Mouse (Mus musculus) heart, postnatal 0 days (tissue): Measurements from ENCODE around the gene Ctsw. TPM values are rescaled to one million over a fixed set of nuclear protein-coding genes. Genes with fewer than 3 reads are reported as not detected.

ENCODE experiments used
- ATAC-seq: fragments of 200-750 bp; cut with Nextera tagmentation; 2 replicates; pipeline ENCODE4 v1.8.0; 2017; ENCODE audit warnings: low read depth, moderate number of reproducible peaks, moderate library complexity; ENCODE audit not compliant: insufficient read depth
- DNase-seq: peaks from one replicate; pipeline ENCODE4 v3.0.0-alpha.2; 2016; ENCODE audit warnings: low spot score
- H3K27ac ChIP-seq: fragments of 300-500 bp; sonication (generic); 2 replicates; pipeline ENCODE4 v1.5.1; 2014; ENCODE audit warnings: low read depth, mild to moderate bottlenecking
- H3K27me3 ChIP-seq: fragments of 300-500 bp; sonication (generic); 2 replicates; pipeline ENCODE4 v1.6.1; 2014; ENCODE audit warnings: low read length, mixed read lengths; ENCODE audit not compliant: control insufficient read depth, insufficient read depth
- H3K36me3 ChIP-seq: fragments of 300-500 bp; sonication (generic); replicated peaks from 2 replicates; pipeline ENCODE4 v1.6.1; 2014; ENCODE audit warnings: low read length, mixed read lengths; ENCODE audit not compliant: control insufficient read depth, insufficient read depth
- H3K4me1 ChIP-seq: fragments of 300-500 bp; sonication (generic); 2 replicates; pipeline ENCODE4 v1.6.1; 2014; ENCODE audit warnings: antibody characterized with exemption; ENCODE audit not compliant: control insufficient read depth, insufficient read depth
- H3K4me2 ChIP-seq: fragments of 300-500 bp; sonication (generic); 2 replicates; pipeline ENCODE4 v1.6.1; 2014; ENCODE audit warnings: low read depth, mild to moderate bottlenecking, low read length, moderate library complexity
- H3K4me3 ChIP-seq: fragments of 300-500 bp; sonication (generic); 2 replicates; pipeline ENCODE4 v1.5.1; 2014; ENCODE audit warnings: low read depth, low read length
- H3K9ac ChIP-seq: fragments of 300-500 bp; sonication (generic); replicated peaks from 2 replicates; pipeline ENCODE4 v1.6.1; 2014; ENCODE audit warnings: low read depth, low read length, mixed read lengths
- H3K9me3 ChIP-seq: fragments of 300-500 bp; sonication (generic); replicated peaks from 2 replicates; pipeline ENCODE4 v1.6.1; 2016; ENCODE audit warnings: low read length; ENCODE audit not compliant: control insufficient read depth
- CTCF ChIP-seq: IDR thresholded peaks from 2 replicates; pipeline ENCODE4 v1.5.1; 2016; ENCODE audit warnings: antibody characterized with exemption, control low read depth, low read depth
- EP300 ChIP-seq: IDR thresholded peaks from 2 replicates; pipeline ENCODE4 v1.6.1; 2016; ENCODE audit warnings: antibody characterized with exemption, low read depth
- WGBS: fragments of 180-500 bp; shearing (Covaris S2); extraction: QIAGEN DNeasy Blood & Tissue Kit; methylation state at CpG from one replicate; pipeline ENCODE4 v1.1.7; 2014; 5-methylcytosine and 5-hydroxymethylcytosine counted together
- polyA plus RNA-seq: library from polyadenylated mRNA; unstranded; fragments of >200 nt; fragmentation: Nextera tagmentation; extraction: Ambion mirVana; gene quantifications from 2 replicates; pipeline ENCODE4 v1.2.1, GENCODE M21; 2015
- total RNA-seq: library from RNA; depleted of rRNA; stranded (reverse); fragments of >200 nt; gene quantifications from 2 replicates; pipeline ENCODE4 v1.2.3, GENCODE M21; 2014; ENCODE audit warnings: low replicate concordance

Gene Ctsw
- total and polyA plus RNA-seq, 2 experiments from 2014 or later = 0.42 TPM; not detected in 1

- Histone ChIP-seq H3K9me3 (no peaks in the 10 kb centered on the region), H3K4me2 (peak overlapping the region; percentile 99), H3K36me3 (peaks cover 12% of the 10 kb centered on the region), H3K4me3 (peak overlapping the region; percentile 75), H3K27ac (peak overlapping the region; percentile 61), H3K27me3 (no peaks in the 10 kb centered on the region), H3K9ac (peak overlapping the region; percentile 89; the same call in 1 of the 2 replicates), H3K4me1 (peaks cover 24% of the 10 kb centered on the region)
- no peak for TF ChIP-seq CTCF
- no peak for TF ChIP-seq EP300
- no peak for DNase-seq
- no peak for ATAC-seq
- 62% methylated on average over 8 of the region's 8 CpGs for WGBS
These were observed 12.7 kb downstream of the Ctsw start for GRCm38 (mm10) chr19:5455568-5455967.

GRCm38 (mm10) chr19:5455037-5455436 is 13.3 kb downstream of the Ctsw start:
- Histone ChIP-seq H3K4me1 (peaks cover 24% of the 10 kb centered on the region), H3K27ac (peak overlapping the region; percentile 61; the same call in 1 of the 2 replicates), H3K27me3 (0 out of 2 replicates have a peak, but pooled peaks cover 1% of the 10 kb centered on the region), H3K4me3 (peak overlapping the region; percentile 75), H3K36me3 (peaks cover 12% of the 10 kb centered on the region), H3K9me3 (no peaks in the 10 kb centered on the region), H3K4me2 (peak overlapping the region; percentile 99), H3K9ac (peak overlapping the region; percentile 7; the same call in 1 of the 2 replicates)
- WGBS = 67% methylated on average over 12 of the region's 12 CpGs
- DNase-seq (no peak), ATAC-seq (no peak)
- TF ChIP-seq CTCF (no peak), EP300 (no peak)

GRCm38 (mm10) chr19:5451766-5452165 is 16.5 kb downstream of the Ctsw start:
- ATAC-seq (no peak), DNase-seq (no peak)
- Histone ChIP-seq H3K36me3 (peaks cover 12% of the 10 kb centered on the region), H3K4me1 (peaks cover 29% of the 10 kb centered on the region), H3K27ac (no peak overlapping the region), H3K4me2 (no peak overlapping the region), H3K4me3 (no peak overlapping the region), H3K27me3 (peaks cover 29% of the 10 kb centered on the region), H3K9ac (no peak overlapping the region), H3K9me3 (no peaks in the 10 kb centered on the region)
- TF ChIP-seq CTCF (no peak), EP300 (no peak)
- WGBS = 71% methylated on average over 6 of the region's 6 CpGs

GRCm38 (mm10) chr19:5449673-5450072 is 18.6 kb downstream of the Ctsw start:
- ATAC-seq = no peak
- TF ChIP-seq CTCF (no peak), EP300 (no peak)
- H3K9me3 ChIP-seq = no peaks in the 10 kb centered on the region
- 72% methylated on average over 3 of the region's 3 CpGs for WGBS
- H3K27me3 ChIP-seq = peaks cover 32% of the 10 kb centered on the region
- peaks cover 16% of the 10 kb centered on the region; the same call in 1 of the 2 replicates for H3K4me1 ChIP-seq
- no peak overlapping the region for H3K27ac ChIP-seq
- peaks cover 11% of the 10 kb centered on the region for H3K36me3 ChIP-seq
- no peak overlapping the region for H3K9ac ChIP-seq
- H3K4me3 ChIP-seq = no peak overlapping the region
- no peak for DNase-seq
- H3K4me2 ChIP-seq = no peak overlapping the region

GRCm38 (mm10) chr19:5448354-5449150 is 19.8 kb downstream of the Ctsw start:
- Histone ChIP-seq H3K27ac (no peak overlapping the region), H3K27me3 (peaks cover 32% of the 10 kb centered on the region), H3K4me3 (peak overlapping the region; percentile 55), H3K4me1 (peaks cover 16% of the 10 kb centered on the region; the same call in 1 of the 2 replicates), H3K9ac (no peak overlapping the region), H3K9me3 (no peaks in the 10 kb centered on the region), H3K4me2 (peak overlapping the region; percentile 95), H3K36me3 (peaks cover under 1% of the 10 kb centered on the region; the same call in 1 of the 2 replicates)
- TF ChIP-seq CTCF = no peak
- TF ChIP-seq EP300 = no peak
- no peak for ATAC-seq
- 4% methylated on average over 36 of the region's 36 CpGs for WGBS
- no peak for DNase-seq
